Mouse (Mus musculus): ENCODE measurements around the gene Spta1. TPM values are rescaled to one million over a fixed set of nuclear protein-coding genes. Genes with fewer than 3 reads are reported as not detected.

Gene Spta1
- polyA plus RNA-seq (2012; rRNA removed) = 0.02 TPM in 2 replicates

DNA sequence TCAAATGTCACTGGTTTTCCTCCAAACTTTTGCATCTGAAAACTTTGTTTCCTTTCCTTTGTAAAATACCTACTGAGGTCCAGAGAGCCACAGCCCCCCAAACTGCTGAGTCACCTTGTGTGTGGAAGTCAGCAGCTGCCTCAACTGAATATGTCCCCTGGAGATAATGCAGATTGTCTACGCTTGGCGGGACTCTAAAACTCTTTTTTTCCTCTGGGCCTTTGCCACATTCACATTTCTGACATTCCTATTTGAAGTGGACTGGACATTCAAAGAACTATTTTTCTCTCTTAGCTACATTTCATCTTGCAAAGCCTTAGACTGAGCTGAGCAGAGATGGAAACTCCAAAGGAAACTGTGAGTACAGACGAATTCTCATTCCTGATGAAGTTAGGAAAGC is at the start of gene Spta1:
TSS of gene Spta1 (plus strand) at position 172 of the 400 bp plus-strand sequence.
- DNase-seq (ENCODE audit: extremely low spot score in 1 of 2, low spot score in 1 of 2) = no peak

GRCm38 (mm10) chr1:174131217-174131616 is 41.4 kb upstream of the Spta1 start, which contains the start of gene Olfr424:
Gene Olfr424 (plus strand): TSS chr1:174131517.
- DNase-seq (ENCODE audit: extremely low spot score in 1 of 2, low spot score in 1 of 2) = no peak

- no peak for DNase-seq (ENCODE audit: extremely low spot score in 1 of 2, low spot score in 1 of 2)
Measured at GRCm38 (mm10) chr1:174131999-174132398, 40.6 kb upstream of the Spta1 start.

DNA sequence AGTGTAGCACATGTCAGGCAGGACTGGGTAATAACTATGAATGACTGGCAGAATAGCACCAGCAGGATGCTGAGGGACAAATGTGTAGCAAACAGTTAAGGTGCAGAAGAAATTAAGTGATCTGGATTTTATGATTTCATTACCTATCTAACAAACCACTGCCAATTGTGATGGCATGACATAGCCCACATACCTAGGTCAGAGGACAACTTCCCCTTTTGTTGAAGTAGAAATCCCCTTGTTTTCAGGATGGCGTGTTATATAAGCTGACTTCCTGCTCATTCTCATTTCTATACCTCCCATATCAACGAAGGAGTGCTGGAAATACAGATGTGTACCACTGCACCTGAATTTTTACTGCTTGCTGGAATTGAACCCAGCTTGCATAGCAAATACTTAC is 31.2 kb upstream of the Spta1 start:
- DNase-seq (ENCODE audit: extremely low spot score in 1 of 2, low spot score in 1 of 2) = no peak

GRCm38 (mm10) chr1:174146696-174147095 is 25.9 kb upstream of the Spta1 start:
- DNase-seq (ENCODE audit: extremely low spot score in 1 of 2, low spot score in 1 of 2) = peak in 1 of 2 experiments; percentile 2

DNA sequence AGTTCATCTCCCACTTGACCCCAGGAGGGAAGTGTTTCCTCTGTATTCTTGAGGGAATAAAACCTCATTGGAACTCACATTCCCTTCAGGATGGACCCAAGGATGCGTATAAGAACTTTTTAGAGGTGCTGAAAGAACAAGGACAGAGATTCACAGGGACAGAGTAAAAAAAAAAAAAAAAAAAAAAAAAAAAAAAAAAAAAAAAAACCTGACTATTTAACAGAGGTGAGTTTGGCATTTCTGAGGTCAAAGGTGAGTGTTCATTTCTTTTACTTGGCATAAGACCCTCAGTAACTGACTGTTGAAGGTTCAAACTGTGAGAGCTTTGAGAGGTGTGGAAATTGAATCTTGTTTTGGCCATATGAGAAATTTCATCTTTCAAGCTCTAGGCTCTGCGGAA is 23.3 kb upstream of the Spta1 start:
- DNase-seq (ENCODE audit: extremely low spot score in 1 of 2, low spot score in 1 of 2) = no peak

DNA sequence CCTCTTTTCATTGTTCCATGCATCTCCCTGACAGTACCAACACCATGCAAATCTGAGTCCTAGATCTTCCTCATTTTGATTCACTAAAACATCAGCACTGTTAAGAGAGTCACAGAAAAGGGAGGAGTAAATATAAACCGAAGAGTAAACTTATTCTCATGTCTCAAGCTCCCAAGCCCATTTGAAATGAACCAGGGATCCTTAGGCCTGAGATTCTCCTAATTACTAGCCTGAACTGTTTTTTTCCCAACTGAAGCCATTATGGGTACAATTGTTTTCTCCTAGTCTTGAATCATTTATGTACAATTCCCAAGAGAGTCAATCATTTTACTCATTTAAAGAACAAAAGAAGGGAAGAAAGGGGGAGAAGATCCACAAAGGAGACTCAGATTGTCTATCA is 17.2 kb upstream of the Spta1 start, which contains the start of gene Olfr420:
TSS of gene Olfr420 (plus strand) at position 301 of the 400 bp plus-strand sequence.
- DNase-seq (ENCODE audit: extremely low spot score in 1 of 2, low spot score in 1 of 2) = no peak

GRCm38 (mm10) chr1:174157622-174158021 is 15.0 kb upstream of the Spta1 start:
- DNase-seq (ENCODE audit: extremely low spot score in 1 of 2, low spot score in 1 of 2) = no peak

DNA sequence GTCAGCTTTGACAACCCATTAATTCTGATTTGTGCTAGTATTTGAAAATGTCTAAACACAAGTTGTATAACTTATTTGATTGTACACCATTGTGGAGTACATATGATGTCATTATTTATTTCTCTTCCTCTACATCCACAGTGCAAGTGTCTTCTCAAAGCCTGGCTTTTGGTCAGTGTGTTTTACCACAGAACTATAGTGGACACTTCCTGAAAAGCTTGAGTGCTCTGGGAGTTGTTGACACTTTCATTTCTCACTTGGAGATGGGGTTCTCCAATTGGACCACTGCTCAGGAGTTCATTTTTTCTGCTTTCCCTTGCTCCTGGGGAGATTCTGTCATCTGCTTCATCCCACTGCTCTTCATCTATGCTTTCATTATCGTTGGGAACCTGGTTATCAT is 14.1 kb upstream of the Spta1 start:
- no peak for DNase-seq (ENCODE audit: extremely low spot score in 1 of 2, low spot score in 1 of 2)

DNA sequence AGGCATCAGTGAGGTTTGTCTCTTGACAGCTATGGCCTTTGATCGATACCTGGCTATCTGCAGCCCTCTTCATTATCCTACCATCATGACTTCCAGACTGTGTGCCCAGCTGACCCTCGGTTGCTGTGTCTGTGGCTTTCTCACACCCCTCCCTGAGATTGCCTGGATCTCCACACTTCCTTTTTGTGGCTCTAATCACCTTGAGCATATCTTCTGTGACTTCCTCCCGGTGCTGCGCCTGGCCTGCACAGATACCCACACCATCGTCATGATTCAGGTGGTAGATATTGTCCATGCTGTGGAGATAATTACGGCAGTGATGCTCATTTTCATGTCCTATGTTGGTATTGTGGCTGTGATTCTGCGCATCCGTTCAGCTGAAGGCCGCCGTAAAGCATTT is 13.5 kb upstream of the Spta1 start:
- no peak for DNase-seq (ENCODE audit: extremely low spot score in 1 of 2, low spot score in 1 of 2)

DNA sequence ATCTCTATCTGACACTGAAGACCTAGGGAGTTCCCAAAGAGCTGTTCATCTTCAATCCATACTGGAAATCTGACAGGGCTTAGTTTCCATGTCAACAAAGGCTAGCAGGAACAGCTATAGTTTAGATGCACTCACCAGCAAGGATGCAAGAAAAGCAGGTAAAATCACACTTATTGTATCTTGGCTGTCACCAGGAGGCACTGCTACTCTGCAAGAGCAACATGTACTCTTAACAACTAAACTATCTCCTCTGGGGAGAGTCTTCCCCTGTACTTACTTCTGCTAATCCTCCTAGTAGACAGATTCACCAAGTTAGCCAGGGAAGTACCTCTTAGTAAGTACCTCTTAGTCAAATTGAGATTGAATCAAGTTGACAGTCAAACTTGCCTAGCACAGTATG is 3.6 kb upstream of the Spta1 start:
- no peak for DNase-seq (ENCODE audit: extremely low spot score in 1 of 2, low spot score in 1 of 2)

DNA sequence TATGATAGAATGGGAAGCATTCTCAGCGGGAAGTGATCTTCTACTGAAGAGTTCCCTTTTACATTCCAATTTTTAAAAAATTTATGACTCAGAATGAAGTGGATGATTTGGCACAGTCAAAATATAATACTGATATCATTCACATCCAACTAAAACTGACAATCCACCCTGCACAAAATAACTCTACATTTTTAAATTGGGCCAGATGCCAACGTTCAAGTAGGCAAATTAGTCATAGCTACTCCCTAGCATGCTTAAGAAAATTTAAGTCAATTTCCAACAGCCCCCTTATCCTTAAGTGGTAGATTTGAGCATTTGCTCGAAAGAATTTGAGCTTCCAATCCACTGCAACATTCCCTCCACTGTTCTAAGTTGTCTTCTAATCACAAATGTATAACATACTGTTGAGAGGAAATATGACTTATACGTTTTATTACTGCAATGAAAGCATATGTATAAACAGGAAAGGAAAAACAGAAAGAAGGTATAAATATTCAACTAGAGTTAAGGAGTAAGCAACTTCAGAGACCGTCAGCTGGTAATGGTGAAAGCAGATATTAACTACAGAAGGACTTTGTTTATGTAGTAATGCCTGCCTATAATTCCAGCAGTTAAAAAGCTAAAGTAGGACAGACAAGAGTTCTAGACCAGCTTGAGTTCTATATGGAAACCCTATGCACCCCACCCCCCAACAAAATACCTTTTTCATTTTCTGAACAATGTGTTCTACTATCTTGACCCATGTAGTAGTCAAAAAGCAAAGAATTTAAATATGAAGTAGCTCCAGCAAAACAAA is 1.7 kb upstream of the Spta1 start:
- peak in 1 of 2 experiments; percentile 39 for DNase-seq (ENCODE audit: extremely low spot score in 1 of 2, low spot score in 1 of 2)

DNA sequence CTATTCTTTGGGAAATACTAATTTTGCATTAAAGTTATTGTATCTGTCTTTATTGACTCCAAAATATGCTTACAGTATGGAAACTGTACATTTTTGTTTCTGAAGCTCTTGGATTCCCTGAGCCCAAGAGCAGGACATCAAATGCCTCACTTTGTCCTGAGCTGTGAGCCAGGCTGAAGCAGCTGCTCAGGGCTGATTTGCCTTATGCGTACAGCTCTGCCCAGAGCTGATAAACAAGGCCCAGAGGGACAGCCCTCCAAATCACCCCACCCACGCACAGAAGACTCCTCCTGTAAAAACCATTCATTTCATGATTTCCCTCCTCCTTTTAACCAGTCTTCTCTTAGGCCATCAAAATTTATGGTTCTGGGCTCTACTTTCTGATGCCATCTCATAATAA is 1.0 kb upstream of the Spta1 start:
- no peak for DNase-seq (ENCODE audit: extremely low spot score in 1 of 2, low spot score in 1 of 2)

GRCm38 (mm10) chr1:174204699-174205098 is 32.1 kb downstream of the Spta1 start:
- DNase-seq (ENCODE audit: extremely low spot score in 1 of 2, low spot score in 1 of 2) = no peak

DNA sequence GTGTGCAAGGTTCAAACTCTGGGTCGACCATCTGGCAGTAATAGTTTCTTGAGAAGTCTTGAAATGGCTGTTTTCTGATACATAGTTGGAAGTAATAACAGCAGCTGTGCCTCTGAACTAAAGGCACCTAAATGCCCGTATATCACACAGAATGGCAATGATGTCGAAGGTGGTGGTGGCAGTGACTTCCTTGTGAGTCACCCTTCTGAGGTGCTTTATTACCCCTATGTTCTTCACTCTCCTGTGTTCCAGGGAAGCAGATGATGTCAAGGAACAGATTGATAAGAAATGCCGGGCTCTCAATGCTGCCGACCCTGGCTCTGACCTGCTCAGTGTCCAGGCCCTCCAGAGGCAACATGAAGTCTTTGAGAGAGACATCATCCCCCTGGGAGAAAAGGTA is 39.7 kb downstream of the Spta1 start:
- no peak for DNase-seq (ENCODE audit: extremely low spot score in 1 of 2, low spot score in 1 of 2)

DNA sequence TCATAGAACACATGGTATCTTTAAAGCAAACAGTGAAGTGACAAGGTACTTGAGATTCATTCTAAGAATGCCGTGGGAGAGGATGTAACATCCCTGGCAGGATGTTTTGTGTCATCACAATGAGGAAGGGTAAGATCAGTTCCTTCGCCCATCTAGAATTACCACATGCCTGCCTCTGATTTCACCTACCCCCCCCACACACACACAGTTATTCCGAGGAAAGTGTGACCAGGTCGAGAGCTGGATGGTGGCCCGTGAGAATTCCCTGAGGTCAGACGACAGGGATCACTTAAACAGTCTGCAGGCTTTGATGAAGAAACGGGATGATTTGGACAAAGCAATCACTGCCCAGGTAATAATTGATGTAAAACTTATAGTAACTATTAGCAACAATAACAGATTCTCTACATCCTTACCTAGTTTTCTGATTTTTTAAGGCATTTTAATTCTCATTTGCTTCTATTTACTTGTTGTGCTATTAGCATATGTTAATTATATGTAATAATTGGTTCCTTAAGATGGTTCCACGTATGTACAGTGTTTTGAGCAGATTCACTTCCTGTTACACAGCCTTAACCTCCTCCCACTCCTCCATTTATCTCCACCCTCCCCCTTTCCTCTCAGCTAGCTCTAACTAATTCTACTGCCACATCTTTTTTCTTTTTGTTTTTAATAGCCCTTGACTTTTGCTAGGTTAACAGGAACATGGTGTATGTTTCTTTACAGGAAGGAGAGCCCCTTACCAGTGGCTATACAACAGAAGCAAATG is 42.9 kb downstream of the Spta1 start:
- DNase-seq (ENCODE audit: extremely low spot score in 1 of 2, low spot score in 1 of 2) = no peak

DNA sequence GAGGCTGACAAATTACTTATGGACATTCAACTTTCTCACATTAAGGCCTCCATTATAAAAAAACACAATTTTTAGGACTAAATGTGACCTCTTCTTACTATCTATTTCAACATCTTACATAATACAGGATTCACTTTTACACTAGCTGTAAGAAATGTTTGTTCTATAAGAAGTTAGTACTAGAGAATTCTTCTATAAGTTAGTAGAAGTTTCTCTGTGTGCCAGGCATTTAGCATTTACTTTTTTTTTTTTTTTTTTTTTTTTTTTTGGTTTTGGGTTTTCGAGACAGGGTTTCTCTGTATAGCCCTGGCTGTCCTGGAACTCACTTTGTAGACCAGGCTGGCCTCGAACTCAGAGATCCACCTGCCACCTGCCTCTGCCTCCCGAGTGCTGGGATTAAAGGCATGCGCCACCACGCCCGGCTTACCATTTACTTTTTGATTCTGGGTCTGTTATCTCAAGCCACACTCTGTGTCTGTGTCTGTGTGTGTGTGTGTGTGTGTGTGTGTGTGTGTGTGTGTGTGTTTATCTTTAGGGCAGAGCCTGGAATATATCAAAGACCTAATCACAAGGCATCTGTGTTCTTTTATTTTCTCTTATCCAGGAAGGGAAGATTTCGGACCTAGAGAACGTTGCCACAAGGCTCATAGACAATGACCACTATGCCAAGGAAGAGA is 44.1 kb downstream of the Spta1 start:
- no peak for DNase-seq (ENCODE audit: extremely low spot score in 1 of 2, low spot score in 1 of 2)

GRCm38 (mm10) chr1:174239916-174240315 is 67.3 kb downstream of the Spta1 start:
- DNase-seq (ENCODE audit: extremely low spot score in 1 of 2, low spot score in 1 of 2) = no peak

DNA sequence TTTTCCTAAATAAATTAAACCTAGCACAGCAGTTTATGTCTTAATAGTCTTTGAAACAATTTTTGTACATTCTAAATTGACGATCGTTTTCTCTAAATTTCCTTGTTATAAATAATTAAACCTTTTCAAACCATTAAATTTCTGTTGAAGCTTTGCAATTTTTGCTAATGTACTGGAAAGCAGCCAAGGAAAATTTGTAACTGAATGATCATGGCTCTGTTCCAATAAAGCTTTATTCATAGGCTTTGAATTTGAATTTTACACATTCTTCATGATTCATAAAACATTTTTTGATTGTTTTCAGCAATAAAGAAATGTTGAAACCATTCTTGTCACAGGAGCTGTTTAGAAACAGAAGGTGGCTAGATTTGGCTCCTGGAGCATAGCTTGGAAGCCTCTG is 72.0 kb downstream of the Spta1 start:
- no peak for DNase-seq (ENCODE audit: extremely low spot score in 1 of 2, low spot score in 1 of 2)

DNA sequence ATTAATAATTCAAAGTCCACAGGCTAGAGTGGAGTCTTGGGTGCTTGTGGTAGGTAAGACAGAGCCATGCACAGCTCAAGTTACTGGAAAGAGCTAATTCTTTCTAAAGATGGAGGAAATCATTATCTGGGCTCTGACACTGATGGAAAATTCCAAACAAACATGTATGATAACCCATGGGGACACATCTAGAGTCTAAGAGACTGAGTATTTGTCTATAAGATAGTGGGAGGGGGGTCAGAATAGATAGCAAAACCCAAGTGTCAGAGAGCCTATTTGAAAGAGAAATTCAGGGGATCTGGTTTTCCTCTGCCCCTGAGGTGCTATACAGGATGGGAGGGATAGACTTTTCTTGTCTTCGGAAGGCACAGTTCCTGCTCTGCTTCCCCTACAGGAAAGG is 73.5 kb downstream of the Spta1 start:
- DNase-seq (ENCODE audit: extremely low spot score in 1 of 2, low spot score in 1 of 2) = no peak

DNA sequence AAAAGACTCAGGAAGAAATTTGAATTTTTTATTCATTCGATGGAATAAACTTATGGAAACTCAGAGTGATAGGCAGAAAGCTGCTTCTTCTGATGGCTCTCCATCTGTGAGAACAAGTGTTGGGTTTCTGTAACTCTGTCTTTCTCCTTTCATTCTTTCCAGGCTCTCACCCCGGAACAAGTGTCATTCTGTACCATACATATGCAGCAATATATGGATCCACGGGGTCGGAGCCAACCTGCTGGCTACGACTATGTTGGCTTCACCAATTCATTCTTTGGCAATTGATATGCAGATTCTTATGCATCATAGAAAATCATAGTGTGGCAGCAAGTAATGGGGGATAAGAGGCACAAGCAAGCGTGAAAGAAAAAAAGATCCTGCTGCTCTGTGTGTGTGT is 74.6 kb downstream of the Spta1 start:
- no peak for DNase-seq (ENCODE audit: extremely low spot score in 1 of 2, low spot score in 1 of 2)
